Mouse (Mus musculus) fat pad, adult 2 months (tissue): ENCODE results near the gene Spag9.

ENCODE experiments used
- DNase-seq: peaks from one replicate; pipeline ENCODE4 v3.0.0-alpha.2; 2011; ENCODE audit warnings: low read depth, low spot score; ENCODE audit errors: extremely low read depth

The Spag9 gene

GRCm38 (mm10) chr11:94148931-94149491 lies 153.1 kb downstream of the Spag9 start:
- no peak for DNase-seq

- DNase-seq, result no peak
These were observed 153.8 kb downstream of the Spag9 start for GRCm38 (mm10) chr11:94149509-94150259.

DNA sequence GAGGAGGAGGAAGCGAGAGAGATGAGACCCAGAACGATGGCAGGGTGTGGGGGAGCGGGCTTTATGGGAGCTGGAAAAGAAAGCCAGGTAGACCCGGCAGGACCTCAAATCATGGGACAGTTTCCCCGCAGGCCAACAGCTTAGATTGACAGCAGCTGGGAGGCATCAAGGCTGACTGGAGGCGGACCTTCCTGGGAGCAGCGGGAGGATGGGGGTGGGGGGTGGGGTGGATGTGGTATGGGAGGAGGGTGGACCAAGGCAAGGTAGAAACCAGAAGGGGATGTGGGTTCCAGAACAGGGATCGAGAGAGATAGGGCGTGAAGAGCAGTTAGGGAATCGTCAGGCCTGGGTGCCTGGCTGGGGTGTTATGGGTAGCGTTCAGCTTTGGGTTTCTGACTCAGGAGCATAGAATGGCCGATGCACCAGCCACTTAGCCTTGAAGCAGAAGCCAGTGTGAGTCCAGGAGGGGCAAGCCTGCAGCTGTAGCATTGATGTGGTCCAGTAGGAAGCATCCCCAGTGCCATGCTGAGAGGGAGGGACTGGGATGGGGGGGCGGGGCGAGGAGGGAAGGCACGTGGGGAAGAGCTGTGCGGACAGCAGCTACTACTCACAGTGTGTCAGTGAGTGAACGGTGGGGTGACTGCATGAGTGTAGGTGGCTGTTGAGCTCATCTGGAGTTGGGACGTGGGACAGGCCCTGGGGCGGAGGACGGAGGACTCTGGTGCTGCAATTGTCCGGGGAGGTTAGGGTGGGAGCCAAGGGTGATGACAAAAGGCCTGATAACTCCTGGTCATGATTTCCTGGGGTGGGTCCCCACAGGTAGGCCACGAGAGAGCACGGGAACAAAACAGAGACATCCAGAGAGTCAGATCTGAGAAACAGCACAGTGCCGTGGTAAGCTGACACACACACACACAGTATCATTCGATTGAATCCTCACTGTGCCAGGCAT lies 154.9 kb downstream of the Spag9 start:
- DNase-seq, result no peak

- DNase-seq, result no peak
These were observed 158.3 kb downstream of the Spag9 start for GRCm38 (mm10) chr11:94154201-94154600.

GRCm38 (mm10) chr11:94158521-94158920 lies 162.6 kb downstream of the Spag9 start:
- DNase-seq, result no peak

- no peak for DNase-seq
These were observed 163.4 kb downstream of the Spag9 start for GRCm38 (mm10) chr11:94159066-94159880.

GRCm38 (mm10) chr11:94159911-94160415 lies 164.1 kb downstream of the Spag9 start:
- no peak for DNase-seq

GRCm38 (mm10) chr11:94160443-94161266 lies 164.8 kb downstream of the Spag9 start:
- no peak for DNase-seq

GRCm38 (mm10) chr11:94161267-94161646 lies 165.4 kb downstream of the Spag9 start:
- DNase-seq, result no peak

DNA sequence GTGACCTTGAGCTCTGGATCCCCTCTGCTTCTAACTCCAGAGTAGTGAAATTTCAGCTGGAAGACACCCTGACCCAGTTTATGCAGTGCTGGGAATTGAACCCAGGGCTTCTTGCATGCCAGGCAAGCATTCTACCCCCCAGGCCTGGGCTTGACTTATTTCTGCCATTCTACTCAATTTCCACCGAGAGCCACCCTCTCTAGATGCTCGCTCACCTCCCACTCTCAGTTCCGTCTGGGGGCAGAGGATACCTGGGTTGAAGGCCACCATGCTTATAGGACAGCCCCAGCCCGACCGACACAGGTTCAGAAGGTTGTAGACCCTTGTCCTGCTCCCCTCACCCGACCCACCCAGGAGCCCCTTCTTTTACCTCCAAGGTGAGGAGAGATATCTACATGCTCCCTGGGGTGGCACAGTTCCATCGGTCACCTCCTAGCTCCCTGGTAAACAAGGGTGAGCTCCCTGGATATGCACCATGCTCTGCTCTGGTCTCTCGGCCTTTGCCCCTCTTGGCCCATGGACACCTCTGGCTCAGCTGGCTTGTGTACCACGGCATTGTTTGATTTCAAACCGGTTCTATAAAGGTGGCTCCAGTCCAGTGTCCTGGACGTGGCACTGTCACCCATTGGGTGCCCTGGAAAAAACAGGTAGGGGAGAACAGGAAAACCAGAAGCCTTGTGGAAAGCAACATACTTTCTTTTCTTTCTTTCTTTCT lies 166.1 kb downstream of the Spag9 start:
- no peak for DNase-seq

GRCm38 (mm10) chr11:94163005-94163767 lies 167.3 kb downstream of the Spag9 start:
- no peak for DNase-seq

DNA sequence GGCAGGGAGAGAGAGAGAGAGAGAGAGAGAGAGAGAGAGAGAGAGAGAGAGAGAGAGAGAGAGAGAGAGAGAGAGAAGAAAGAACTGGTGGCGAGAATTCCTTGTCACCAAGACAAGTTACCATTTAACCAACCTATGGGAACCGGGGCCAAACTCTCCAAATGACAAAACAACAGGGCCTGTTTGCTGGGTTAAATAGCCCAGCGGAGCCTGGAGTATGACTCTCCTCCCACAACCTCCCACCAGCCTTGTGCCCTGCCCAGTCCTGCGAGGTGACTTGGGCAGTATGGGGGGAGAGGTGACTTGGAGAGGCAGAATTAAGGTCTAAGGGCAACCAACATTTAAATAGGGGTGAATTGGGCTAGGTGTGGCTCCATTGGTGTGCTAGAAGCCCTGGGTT lies 169.9 kb downstream of the Spag9 start:
- DNase-seq, result no peak

GRCm38 (mm10) chr11:94168238-94168637 lies 172.3 kb downstream of the Spag9 start:
- no peak for DNase-seq

DNA sequence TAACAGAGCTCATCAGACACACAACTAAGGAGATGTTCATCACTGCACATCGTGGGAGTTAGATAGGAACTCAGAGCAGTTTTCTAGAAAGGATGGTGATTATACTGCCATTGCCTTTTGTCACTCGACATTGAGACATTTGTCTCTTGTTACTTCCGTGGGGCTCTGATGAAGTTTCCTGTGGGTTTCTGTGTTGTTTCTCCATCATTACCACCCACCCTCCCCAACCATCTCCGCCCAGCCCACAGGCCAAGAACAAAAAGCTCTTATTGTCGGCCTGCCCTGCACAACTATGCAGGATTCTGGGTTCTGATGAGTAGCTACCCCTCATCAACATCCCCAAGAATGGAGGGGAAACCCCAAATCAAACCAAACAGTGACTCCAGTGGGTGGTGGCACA lies 173.7 kb downstream of the Spag9 start:
- DNase-seq, result no peak

DNA sequence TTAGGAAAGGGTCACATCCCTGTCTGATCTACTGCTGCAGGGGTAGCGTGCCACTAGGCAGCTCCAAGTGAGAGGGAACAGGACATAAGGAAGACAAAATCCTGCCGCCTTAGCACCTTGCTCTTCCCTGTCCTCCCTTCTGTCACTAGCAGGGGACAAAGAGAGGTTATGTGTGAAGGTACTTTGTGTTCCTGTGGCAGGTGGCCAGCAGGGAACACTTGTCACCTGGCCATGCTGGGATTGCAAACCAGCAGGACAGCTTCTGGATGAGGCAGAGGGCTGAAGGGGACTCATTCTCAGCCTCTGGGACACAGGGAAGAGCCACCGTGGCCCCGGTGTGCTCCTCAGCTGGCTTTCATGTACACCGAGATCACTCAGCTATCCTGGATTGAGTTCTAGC lies 175.8 kb downstream of the Spag9 start:
- no peak for DNase-seq

DNA sequence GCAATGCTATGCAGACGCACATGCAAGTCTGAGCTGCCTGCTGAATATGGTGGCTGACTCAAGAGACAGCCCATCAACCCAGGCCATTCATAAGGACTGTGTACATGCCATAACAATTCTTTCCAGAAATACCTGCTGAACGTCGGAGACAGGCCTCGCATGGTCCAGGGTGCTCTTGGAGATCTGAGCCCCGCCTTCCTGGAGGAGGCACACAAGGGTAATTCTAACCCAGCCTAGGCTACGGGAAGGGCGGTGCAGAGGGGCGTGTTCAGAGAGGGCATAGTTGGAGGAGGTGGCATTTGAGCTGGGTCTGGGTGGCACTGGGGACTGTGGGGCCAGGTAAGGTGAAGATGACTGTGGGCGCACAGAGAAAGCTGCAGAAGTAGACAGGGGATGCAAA lies 176.3 kb downstream of the Spag9 start:
- DNase-seq, result no peak

GRCm38 (mm10) chr11:94173726-94174146 lies 177.8 kb downstream of the Spag9 start:
- no peak for DNase-seq

DNA sequence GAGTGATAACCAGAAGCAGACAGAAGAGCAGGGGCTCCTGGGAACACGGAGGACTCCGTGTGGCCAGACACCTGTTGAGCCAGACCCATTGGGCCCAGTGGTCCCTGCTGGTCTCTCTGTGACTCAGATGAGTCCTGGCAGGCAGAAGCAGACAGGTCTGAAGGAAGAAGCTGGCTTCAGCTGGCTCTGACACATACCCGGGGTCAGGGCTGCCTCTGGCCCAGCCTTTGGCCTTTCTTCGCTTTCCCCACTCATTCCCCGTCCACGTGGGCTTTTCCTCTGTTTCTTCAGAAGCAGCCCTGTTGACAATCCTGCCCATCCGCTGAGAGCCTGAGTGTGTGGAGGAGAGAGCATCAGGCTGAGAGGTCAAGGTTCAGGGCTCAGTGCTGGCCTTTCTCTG lies 179.4 kb downstream of the Spag9 start:
- DNase-seq, result no peak
